Mouse (Mus musculus) WW6 (cell line): ENCODE measurements around the gene Pcdh17.

Experiments used
- DNase-seq: peaks from one replicate; pipeline ENCODE4 v3.0.0-alpha.2; 2013; ENCODE audit warnings: low read depth, low spot score

Gene Pcdh17

DNA sequence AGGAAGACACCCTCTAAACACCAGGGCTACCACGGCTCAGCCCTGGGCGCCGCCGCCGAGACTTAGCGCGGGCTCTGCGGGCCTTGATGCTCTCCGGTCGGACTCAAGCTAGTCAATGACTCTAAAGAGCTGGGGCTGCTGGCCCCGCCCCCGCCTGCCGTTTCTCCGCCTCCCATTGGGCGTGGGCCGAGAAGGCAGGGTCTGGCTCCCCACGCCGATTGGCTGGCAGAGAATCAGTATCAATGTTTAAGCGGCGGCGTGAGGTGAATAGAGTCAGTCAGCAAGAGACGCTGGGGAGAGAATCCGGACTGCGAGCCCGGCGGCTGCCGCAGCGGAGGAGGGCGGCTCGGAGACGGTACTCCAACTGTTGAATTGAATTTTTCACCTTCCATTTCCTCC lies at the start of gene Pcdh17:
TSS of gene Pcdh17 (plus strand) at position 276 of the 399 bp plus-strand sequence.
- peak; percentile 84 for DNase-seq

DNA sequence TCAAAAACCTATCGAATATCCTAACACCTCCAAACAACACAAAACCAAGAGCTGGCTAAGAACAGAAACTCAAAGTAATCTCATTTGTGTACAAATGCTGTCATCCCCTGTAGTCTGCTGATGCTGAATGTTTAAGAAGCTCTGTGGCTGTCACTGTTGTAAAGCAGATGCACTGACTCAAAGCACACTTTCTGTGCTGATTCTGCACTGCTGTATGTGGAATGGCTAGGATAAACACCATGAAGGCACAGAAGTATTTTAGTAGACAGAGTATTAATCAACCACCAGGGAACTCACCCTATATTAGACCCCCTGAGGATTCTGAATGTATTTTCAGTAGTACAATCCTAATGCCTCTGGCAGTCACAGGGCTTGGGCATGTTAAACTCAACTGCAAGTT lies 46.2 kb upstream of the Pcdh17 start:
- no peak for DNase-seq

DNA sequence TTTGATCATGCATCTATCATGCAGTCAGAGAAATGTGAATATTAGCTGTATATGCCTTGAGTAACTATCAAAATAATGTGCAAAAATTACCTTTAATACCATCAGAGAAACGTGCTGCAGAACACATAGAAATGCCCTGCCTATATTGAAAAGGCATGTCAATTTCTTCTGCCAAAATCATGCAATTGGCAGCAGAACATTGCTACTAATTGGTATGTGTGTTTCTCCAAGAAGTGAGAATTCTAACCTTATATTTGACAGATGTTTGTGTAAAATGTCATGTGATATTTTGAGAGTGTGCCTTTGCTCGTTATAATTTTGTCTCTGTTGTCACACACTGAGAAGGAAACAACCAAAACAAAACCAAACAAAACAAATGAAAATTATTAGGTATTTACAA lies 18.6 kb upstream of the Pcdh17 start:
- DNase-seq = no peak

DNA sequence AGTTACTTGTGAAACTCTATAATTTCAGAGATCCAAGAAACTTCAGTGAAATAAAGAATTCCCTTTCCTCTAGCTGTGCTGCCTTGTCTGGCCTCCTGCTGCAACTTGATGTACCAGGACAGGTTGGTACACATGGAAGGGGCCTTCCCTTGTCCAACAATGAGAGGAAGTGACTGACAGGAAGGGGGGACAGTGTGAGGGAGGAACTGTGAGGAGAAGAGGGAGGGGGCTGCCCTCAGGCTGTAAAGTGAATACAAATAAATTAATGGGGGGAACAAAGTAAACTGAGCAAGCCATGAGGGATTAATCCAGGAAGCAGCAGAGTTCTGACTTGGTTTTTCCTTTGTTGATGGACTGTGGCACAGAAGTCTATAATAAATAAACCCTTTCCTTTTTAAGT lies 16.7 kb upstream of the Pcdh17 start:
- no peak for DNase-seq

DNA sequence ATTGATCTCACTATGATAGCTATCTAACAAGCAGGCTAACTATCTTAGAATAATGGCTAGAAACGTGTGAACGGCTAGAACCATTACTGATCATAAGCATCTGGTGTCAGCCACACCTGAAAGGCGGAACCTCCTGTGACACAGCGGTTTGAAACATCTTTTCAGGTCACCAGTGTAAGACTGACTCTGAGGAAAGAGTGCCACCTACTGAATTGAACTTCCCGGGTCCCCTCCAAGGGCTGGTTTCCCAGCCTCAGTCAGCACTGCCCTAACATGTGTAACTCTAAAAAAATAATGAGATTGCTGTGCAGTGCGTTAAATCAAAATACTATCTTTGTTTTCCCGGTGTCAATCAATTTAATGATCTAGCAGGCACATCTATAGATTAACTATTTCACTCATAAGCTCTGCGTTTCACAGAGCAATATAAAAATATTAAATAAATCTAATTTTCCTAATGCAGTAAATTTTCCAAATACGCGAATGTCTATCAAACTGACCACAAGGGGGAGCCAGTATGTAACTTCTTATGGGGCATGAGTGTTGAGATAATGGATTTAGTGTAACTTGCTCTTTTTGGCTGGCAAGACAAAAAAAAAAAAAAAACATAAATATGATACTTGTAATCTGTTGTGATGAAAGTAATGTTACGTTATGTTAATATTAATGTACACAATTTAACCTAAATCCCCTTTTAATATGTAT lies 5.1 kb upstream of the Pcdh17 start:
- no peak for DNase-seq

DNA sequence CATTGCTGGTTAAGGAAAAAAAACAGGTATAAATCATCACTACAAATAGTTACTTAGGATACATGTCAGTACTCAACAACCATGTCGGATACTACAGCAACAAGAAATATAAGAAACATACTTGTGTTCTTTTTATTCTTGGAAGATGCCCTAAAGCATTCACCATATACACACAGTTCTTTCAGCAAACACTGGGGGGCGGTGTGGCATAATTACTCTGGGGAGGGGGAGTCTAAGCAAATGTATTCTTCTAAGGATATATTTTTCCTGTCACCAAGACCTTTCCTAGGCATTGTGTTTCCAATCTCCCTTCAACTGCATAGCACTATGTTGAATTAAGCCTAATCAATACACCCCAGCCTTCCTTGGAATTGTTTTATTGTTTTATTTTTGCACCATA lies 2.5 kb upstream of the Pcdh17 start:
- no peak for DNase-seq

DNA sequence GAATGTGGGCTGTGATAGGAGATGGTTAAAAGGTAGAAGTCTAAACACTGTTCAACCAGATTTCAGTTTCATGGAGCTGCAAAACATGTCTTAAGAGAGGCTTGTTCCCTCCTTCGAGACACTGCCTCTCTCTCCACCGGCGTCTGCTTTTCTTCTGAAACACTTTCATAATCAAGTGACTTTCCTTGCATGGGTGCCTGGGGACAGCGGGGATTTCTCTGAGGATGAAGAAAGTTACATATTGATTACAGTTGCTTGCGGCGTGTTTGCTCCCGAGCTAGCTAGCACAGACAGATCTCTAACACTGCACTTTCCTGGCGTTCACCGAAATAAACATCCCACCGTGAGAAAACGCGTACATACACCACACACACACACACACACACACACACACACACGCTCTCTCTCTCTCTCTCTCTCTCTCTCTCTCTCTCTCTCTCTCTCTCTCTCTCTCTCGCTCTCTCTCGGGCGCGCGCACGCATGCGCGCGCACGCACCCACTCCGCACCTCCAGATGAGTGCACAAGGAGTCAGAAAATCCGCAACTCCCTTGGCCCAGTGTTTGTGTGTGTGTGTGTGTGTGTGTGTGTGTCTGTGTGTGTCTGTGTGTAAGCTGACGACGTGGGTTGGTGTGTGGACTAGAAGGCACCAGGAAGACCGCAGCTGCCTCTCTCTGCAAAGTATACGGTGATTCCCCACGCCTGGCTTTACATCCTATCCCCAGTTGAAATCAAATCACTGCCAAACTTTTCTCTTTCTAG lies 655 bp upstream of the Pcdh17 start:
- no peak for DNase-seq

DNA sequence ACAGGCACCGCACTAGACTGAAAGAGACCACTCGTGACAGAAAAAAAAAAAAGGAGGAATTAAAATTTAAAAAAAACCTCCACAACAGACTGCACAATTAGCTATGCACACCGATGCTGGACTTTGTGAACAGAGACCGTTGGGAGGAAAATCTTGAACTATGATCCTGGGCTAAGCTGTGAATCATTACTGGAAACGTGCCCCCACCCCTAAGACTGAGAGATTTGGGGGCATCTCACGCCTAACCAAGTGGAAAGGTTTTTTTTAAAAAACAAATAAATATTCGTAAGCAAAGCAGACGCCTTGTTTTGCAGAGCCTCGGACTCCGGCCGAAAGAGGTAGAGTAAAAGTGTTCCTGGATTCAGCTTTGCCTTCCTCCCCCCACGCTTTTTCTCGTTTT lies 398 bp downstream of the Pcdh17 start:
- DNase-seq = no peak

DNA sequence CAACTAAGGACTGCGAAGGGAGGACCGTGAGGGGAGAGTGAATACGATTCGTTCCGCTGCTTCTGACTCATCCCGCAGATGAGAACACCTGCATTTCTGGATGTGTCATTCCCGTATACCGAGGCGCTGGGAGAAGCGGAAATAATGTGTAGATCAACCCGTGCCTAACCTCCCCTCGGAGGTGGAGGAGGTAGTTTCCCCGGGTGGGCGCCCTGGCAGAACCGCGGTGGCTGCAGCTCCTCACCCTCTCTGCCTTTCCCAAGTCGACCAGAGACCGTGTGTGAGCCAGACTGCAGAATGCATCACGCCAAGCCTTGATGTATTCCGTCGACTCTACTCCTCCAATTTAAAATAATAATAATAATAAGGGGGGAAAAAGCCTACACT lies 906 bp downstream of the Pcdh17 start:
- DNase-seq = no peak

DNA sequence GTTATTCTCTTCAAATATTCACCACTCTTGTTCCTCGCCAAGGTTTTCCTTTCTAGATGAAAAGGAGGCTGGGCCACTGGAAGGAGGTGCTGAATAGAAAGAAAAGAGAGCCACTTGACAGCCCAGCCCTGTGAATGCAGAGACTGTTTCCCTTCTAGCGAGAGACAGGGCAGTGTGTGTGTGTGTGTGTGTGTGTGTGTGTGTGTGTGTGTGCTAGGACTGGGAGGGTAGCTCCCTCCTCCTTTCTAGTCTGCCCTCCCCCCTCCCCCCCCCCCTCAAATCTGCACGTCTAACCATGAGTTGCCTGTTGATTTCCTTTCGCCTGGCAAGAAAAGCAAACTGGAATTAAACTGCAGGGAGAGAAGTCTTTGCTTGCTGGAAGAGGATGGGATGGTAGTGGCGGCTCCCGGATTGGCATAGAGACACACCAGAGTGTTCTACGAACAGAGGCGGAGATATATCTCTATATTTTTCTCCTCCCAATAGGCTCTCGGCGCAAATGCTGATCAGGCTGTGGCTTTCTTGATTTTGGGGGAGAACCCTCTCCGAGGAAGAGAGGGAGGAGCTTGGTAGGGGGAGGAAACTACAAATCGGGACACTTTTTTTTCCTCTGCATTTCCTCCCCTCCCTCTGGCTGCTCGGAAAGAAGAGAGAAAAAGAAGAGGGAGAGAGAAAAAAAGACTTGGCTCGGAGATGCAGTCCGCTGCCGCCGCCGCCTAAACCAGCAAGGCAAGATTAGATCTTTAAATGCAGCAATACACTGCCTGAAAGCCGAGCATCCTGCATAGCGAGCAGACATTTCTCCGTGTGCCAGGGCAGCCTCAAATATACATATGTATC lies 1.5 kb downstream of the Pcdh17 start:
- DNase-seq = no peak

DNA sequence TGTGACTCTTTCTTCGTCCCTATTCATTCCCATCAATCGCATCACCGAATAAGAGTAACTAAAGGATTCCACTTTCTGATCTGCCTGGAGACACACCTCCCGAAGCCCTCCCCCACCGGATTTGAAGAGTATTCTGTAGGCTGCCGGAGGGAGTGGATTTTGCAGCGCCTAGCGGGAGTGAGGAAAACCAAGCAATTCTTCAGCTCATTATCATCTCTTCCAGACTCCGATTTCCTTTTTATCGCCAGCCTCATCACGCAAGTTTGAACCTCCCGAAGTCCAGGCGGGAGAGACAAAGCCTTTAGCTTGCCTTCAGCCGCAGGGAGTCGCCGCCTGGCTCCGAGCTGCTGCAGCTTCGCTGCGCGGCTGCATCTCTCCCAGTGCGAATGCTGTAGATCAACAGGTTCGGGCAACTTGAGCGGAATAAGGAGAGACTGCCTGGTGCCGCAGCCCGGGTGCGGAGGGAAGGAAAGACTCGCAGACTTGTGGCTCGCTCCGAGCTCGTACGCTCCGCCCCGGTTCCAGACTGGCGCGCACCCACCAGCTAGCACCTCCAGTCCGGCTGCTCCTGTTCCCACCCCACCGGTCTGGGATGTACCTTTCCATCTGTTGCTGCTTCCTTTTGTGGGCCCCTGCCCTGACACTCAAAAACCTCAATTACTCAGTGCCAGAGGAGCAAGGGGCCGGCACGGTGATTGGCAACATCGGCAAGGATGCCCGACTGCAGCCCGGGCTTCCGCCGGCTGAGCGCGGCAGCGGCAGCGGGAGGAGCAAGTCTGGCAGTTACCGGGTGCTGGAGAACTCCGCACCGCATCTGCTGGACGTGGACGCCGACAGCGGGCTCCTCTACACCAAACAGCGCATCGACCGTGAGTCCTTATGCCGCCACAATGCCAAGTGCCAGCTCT lies 2.4 kb downstream of the Pcdh17 start:
- no peak for DNase-seq

DNA sequence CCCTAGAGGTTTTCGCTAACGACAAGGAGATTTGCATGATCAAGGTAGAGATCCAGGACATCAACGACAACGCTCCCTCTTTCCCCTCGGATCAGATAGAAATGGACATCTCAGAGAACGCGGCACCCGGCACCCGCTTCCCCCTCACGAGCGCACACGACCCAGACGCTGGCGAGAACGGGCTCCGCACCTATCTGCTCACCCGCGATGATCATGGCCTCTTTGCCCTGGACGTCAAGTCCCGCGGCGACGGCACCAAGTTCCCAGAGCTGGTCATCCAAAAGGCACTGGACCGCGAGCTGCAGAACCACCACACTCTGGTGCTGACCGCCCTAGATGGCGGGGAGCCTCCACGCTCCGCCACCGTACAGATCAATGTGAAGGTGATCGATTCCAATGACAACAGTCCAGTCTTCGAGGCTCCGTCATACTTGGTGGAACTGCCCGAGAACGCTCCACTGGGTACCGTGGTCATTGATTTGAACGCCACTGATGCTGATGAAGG lies 3.1 kb downstream of the Pcdh17 start:
- DNase-seq = no peak

DNA sequence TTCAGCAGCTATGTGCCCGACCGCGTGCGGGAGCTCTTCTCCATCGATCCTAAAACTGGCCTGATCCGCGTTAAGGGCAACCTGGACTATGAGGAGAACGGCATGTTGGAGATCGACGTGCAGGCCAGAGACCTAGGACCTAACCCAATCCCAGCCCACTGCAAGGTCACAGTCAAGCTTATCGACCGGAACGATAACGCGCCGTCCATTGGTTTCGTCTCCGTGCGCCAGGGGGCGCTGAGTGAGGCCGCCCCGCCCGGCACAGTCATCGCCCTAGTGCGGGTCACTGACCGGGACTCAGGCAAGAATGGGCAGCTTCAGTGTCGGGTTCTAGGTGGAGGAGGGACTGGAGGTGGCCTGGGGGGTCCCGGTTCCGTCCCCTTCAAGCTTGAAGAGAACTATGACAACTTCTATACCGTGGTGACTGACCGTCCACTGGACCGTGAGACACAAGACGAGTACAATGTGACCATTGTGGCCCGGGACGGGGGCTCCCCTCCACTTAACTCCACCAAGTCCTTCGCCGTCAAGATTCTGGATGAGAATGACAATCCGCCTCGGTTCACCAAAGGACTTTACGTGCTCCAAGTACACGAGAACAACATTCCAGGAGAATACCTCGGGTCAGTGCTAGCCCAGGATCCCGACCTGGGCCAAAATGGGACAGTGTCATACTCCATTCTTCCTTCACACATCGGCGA lies 3.7 kb downstream of the Pcdh17 start:
- no peak for DNase-seq

DNA sequence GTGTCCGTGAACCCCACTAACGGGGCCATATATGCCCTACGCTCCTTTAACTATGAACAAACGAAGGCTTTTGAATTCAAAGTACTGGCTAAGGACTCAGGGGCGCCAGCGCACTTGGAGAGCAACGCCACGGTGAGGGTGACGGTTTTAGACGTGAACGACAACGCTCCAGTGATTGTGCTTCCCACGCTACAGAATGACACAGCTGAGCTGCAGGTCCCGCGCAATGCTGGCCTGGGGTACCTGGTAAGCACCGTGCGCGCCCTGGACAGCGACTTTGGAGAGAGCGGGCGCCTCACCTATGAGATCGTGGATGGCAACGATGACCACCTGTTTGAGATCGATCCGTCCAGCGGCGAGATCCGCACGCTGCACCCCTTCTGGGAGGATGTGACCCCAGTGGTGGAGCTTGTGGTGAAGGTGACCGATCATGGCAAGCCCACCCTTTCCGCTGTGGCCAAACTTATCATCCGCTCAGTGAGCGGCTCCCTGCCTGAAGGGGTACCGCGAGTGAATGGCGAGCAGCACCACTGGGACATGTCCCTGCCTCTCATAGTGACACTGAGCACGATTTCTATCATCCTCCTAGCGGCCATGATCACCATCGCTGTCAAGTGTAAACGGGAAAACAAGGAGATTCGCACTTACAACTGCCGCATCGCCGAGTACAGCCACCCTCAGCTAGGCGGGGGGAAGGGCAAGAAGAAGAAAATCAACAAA lies 4.5 kb downstream of the Pcdh17 start:
- DNase-seq = no peak

DNA sequence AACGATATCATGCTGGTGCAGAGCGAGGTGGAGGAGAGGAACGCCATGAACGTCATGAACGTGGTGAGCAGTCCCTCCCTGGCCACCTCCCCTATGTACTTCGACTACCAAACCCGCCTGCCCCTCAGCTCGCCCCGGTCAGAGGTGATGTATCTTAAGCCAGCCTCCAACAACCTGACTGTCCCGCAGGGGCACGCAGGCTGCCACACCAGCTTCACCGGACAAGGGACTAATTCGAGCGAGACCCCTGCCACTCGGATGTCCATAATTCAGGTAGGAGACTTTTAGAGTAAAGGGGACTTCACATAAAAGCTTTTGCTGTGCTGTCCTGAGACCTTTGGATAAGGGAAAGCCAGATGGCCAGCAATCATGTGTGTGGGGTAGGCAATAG lies 5.0 kb downstream of the Pcdh17 start:
- no peak for DNase-seq

DNA sequence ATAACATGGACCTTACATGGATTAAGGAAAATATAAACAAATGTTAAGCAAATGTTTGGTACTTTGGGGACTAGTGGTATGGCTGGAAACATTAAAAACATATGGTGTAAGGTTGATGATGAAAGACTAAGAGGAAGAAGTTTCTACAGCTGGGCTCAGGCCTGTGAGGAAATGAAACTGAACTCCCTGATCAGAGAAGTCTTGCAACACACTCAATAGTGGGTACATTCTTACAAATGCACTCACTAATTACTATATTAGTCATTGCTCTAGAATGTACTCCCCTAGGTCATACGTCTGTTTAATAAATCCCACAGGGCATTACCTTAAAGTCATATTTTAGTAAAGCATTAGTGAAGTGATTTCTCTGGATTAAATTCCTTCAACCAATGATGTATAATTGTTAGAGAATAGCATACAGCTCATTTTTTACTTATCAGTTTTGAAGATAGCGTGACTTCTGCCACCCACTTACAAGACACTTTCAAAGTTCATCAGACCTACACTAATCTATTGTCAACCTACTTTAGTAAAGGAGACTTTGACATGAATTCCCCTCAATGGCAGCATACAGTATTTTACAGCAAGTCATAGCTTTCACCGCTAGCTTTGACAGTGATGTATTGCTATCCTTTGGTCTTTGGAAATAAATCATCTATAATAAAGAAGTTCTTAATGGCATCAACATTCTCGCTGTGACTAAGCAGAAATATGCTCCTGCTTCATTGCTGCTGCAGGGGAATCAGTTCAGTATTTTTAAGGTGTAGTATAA lies 10.9 kb downstream of the Pcdh17 start:
- DNase-seq = no peak

DNA sequence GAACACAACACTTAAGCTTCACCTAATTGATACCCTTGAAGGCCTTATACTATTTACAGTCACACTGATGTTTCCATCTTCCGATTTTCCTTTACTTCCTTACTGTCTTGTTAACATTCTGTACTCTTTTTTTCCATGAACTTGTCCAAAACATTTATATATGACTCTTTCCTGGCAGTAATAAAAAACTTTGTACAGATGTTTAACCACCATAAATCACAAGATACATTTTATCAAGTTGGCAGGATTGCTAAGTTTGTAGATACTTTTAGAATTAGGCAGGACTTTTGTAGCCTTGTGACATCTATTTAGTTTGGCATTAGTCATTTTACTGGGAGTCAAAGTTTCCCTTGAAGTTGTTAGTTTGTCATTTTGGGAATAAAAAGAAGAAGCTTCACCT lies 32.1 kb downstream of the Pcdh17 start:
- no peak for DNase-seq

DNA sequence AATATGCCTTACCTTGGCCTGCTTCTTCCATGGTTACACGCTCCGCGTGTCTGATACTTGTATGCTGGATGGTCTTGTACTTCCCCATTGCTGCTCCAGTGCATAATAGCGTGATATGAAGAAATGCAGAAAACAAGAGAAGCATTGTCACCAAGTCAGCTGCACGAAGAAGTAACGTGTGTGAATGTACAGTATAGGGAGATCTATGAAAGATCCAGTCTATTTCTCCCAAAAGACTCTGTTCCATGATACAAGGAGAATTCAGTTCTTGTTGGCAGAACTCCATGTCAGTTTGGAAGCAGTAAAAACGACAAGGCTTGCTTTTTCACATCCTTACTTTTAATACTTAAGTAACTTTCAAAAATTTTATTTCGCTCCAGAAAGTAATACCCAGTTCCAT lies 33.0 kb downstream of the Pcdh17 start:
- DNase-seq = no peak

DNA sequence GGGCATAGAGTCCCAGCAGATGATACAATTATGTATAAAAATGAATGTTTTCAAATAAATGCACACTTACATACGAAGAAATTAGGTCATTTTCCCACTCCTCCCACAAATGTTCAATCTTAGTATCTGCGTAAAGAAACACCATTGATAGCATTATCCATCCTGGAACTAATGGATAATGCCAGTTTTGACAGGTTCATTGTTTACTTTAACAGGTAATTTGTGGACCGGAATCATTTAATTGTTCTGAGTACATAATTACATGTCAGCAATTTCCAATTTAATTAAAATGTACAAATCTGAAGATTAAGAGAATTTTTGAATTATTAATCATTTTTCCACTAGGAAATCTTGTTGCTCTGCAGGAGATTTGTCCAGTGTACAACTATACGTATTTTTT lies 33.5 kb downstream of the Pcdh17 start:
- DNase-seq = no peak
